Mouse (Mus musculus) G1E (cell line): ENCODE data around the gene Btbd17. TPM values are rescaled to one million over a fixed set of nuclear protein-coding genes. Genes with fewer than 3 reads are reported as not detected.

ENCODE experiments used
- ATAC-seq: 2 replicates; pipeline ENCODE4 v1.8.0; 2016; ENCODE audit warnings: mild to moderate bottlenecking; ENCODE audit not compliant: insufficient number of reproducible peaks, poor library complexity, low FRiP score, severe bottlenecking; ENCODE audit errors: extremely low read depth
- DNase-seq: peaks from one replicate; pipeline ENCODE4 v3.0.0; 2012; ENCODE audit warnings: low spot score
- H3K27me3 ChIP-seq: 2 replicates; pipeline ENCODE4 v1.6.1; 2012; ENCODE audit warnings: mild to moderate bottlenecking, low read length, inconsistent platforms; ENCODE audit not compliant: insufficient read depth
- H3K36me3 ChIP-seq: replicated peaks from 2 replicates; pipeline ENCODE3; 2012; ENCODE audit warnings: mild to moderate bottlenecking, inconsistent platforms
- H3K4me1 ChIP-seq: 2 replicates; pipeline ENCODE4 v1.6.1; 2012; ENCODE audit warnings: low read depth, low read length, inconsistent platforms, mixed read lengths; ENCODE audit not compliant: insufficient read depth
- H3K4me3 ChIP-seq: 2 replicates; pipeline ENCODE4 v1.5.1; 2012; ENCODE audit warnings: low read depth, mild to moderate bottlenecking, inconsistent platforms, low read length, moderate library complexity, mixed read lengths
- H3K9me3 ChIP-seq: replicated peaks from 2 replicates; pipeline ENCODE4 v1.6.1; 2012; ENCODE audit warnings: inconsistent platforms
- CTCF ChIP-seq: IDR thresholded peaks from 2 replicates; pipeline ENCODE4 v1.5.1; 2012; ENCODE audit warnings: low read depth, low read length, inconsistent platforms, mixed read lengths
- GATA1 ChIP-seq: IDR thresholded peaks from 2 replicates; pipeline ENCODE4 v1.6.1; 2012; ENCODE audit warnings: borderline replicate concordance, low read length, inconsistent platforms, mixed read lengths
- GATA2 ChIP-seq: IDR thresholded peaks from 2 replicates; pipeline ENCODE4 v1.6.1; 2012; ENCODE audit warnings: low read depth, low read length, inconsistent platforms, borderline replicate concordance
- POLR2AphosphoS5 ChIP-seq: IDR thresholded peaks from 2 replicates; pipeline ENCODE4 v1.6.1; 2012; ENCODE audit warnings: low read depth, low read length, inconsistent platforms; ENCODE audit not compliant: insufficient replicate concordance
- TAL1 ChIP-seq: conservative IDR thresholded peaks from 2 replicates; pipeline ENCODE4 v1.6.1; 2012; ENCODE audit warnings: low read depth, low read length, inconsistent platforms, mixed read lengths
- polyA plus RNA-seq: library from polyadenylated mRNA; stranded (reverse); fragments of >175 nt; gene quantifications from 2 replicates; pipeline ENCODE4 v1.2.3, GENCODE M21; 2012
- total RNA-seq, 2 experiments: library from RNA; stranded (forward) in 1 of 2; stranded (reverse) in 1 of 2; fragments of 200-1000 nt in 1 of 2; fragments of >200 nt in 1 of 2; fragmentation: Nextera tagmentation in 1 of 2; gene quantifications; 2 replicates each; pipeline ENCODE4 v1.2.3; 2014 to 2017

Btbd17 gene
- total and polyA plus RNA-seq, 3 experiments = 0.11 TPM; not detected in 2

GRCm38 (mm10) chr11:114816934-114817333 lies 21.2 kb upstream of the Btbd17 start:
- TF ChIP-seq CTCF = no peak
- TF ChIP-seq POLR2AphosphoS5 = no peak; the same call in 1 of the 2 replicates
- no peak for TF ChIP-seq TAL1
- TF ChIP-seq GATA1 = no peak
- peak; percentile 17; the same call in 1 of the 2 replicates for TF ChIP-seq GATA2
- H3K4me3 ChIP-seq = peak overlapping the region; percentile 24; the same call in 1 of the 2 replicates
- no peaks in the 10 kb centered on the region for H3K36me3 ChIP-seq
- no peak for ATAC-seq
- no peaks in the 10 kb centered on the region for H3K27me3 ChIP-seq
- no peaks in the 10 kb centered on the region for H3K4me1 ChIP-seq
- DNase-seq = no peak
- peaks cover 69% of the 10 kb centered on the region for H3K9me3 ChIP-seq

DNA sequence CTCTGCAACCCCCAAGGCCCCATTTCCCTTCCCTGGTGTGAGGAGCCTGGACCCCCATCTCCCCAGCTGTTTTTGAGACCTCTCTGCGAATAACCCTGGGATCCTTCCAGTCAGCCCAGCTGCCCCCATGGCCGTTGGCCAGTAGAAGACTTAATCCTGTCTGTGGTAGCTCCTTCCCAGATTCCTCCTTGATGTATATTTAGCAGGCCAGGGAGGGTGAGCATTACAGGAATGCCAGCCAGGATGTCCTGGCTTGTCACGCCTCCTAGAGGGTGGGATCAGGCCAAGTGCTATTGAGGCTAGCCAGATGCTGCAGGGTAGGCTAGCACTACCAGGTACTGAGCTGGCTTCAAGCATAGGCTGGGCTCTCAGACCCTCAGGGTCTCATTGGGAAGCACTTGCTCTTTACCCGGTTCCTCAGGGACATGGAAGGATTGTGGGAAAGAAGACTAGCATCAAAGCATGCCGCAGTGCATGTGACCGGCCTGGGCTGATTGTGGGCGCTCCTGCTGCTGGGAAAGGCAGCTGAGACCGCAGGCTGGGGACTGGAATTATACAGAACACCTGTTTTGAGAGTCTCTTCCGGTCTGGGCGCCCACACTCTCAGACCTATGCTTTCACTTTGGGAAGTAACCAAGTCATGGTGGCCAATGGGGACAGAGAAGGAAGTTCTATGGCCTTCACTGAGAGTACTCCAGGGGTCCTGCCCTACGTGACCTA lies 19.3 kb upstream of the Btbd17 start:
- Histone ChIP-seq H3K4me3 (no peak overlapping the region), H3K36me3 (no peaks in the 10 kb centered on the region), H3K27me3 (no peaks in the 10 kb centered on the region), H3K4me1 (no peaks in the 10 kb centered on the region), H3K9me3 (peaks cover 72% of the 10 kb centered on the region)
- DNase-seq (no peak), ATAC-seq (no peak)
- TF ChIP-seq GATA2 = no peak
- no peak for TF ChIP-seq GATA1
- no peak for TF ChIP-seq TAL1
- TF ChIP-seq POLR2AphosphoS5 = no peak
- TF ChIP-seq CTCF = no peak

DNA sequence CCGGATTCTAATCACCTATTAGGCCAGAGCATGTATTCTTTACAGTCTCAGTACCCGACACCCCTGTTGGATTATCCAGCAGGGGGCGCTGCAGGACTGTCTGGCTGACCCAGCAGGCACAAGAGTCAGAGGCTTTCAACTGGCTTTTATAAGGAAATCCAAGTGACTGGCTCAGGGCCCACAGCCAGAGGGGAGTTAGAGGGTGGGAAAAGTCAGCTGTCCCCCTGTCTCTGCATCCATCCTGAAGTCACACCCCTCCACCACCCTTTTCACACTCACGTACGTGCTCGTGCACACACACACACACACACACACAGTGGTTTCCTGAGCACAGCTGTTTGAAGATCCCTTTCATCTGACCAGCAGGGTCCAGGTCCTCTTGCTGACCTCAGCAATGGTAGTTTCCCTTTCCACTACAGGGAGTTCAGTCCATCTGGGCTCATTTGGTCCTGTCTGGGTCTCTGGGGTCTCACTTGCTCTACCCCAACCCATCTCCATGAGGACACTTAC lies 17.0 kb upstream of the Btbd17 start:
- Histone ChIP-seq H3K27me3 (no peaks in the 10 kb centered on the region), H3K4me3 (no peak overlapping the region), H3K36me3 (no peaks in the 10 kb centered on the region), H3K9me3 (peaks cover 67% of the 10 kb centered on the region), H3K4me1 (no peaks in the 10 kb centered on the region)
- ATAC-seq = no peak
- TF ChIP-seq GATA1 (no peak), GATA2 (no peak), CTCF (no peak), POLR2AphosphoS5 (no peak), TAL1 (no peak)
- no peak for DNase-seq

GRCm38 (mm10) chr11:114810344-114810743 lies 14.6 kb upstream of the Btbd17 start:
- H3K9me3 ChIP-seq = peaks cover 71% of the 10 kb centered on the region
- TF ChIP-seq GATA2 = no peak
- no peak for TF ChIP-seq TAL1
- TF ChIP-seq GATA1 = no peak
- no peak for TF ChIP-seq POLR2AphosphoS5
- TF ChIP-seq CTCF = no peak
- H3K4me3 ChIP-seq = no peak overlapping the region
- no peaks in the 10 kb centered on the region for H3K36me3 ChIP-seq
- DNase-seq = no peak
- no peaks in the 10 kb centered on the region for H3K4me1 ChIP-seq
- no peaks in the 10 kb centered on the region; the same call in 1 of the 2 replicates for H3K27me3 ChIP-seq
- ATAC-seq = no peak

- H3K9me3 ChIP-seq = peaks cover 68% of the 10 kb centered on the region
- no peaks in the 10 kb centered on the region for H3K36me3 ChIP-seq
- ATAC-seq (no peak), DNase-seq (no peak)
- H3K4me3 ChIP-seq = no peak overlapping the region
- TF ChIP-seq GATA2 = no peak
- TF ChIP-seq GATA1 = no peak
- H3K4me1 ChIP-seq = no peaks in the 10 kb centered on the region
- no peaks in the 10 kb centered on the region; the same call in 1 of the 2 replicates for H3K27me3 ChIP-seq
These were observed 13.6 kb upstream of the Btbd17 start for GRCm38 (mm10) chr11:114809371-114809770.

DNA sequence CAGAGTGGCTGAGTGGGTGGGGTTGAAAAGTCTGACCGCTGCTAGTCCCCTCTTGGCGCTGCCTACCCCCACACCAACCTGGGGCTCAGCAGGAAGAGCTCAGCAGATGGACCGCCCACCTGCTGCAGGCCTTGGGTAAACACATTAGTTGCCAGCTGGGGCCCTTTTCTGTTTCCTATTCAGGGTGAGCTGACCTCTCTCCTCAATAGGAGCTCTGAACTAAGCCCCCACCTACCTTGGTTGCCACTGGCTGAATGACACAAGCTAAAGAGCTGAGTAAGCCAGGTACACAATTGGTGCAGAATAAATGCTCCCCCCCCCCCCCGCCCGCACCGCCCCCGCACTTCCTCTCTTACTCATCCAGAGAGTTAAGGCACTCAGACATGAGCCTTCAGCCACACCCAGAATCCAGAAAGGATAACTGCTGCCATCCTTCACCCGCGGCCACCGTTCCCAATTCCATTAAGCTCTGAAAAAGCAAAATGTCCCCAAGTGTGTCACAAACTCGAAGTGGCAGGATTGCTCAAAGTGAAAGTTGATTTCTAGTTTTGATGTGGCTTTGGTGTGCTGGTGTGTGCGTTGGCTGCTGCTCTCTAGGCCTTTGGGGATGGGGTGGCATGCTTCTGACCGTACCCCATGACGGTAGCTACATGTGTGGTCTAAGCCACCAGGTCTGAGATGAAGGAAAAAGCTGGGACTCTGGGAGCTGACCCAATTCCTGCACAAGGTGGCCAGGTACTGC lies 12.1 kb upstream of the Btbd17 start:
- TF ChIP-seq GATA2 (no peak), TAL1 (no peak), POLR2AphosphoS5 (no peak), GATA1 (no peak), CTCF (no peak)
- ATAC-seq (no peak), DNase-seq (no peak)
- H3K27me3 ChIP-seq = no peaks in the 10 kb centered on the region; the same call in 1 of the 2 replicates
- H3K9me3 ChIP-seq = peaks cover 77% of the 10 kb centered on the region
- H3K4me3 ChIP-seq = no peak overlapping the region
- H3K36me3 ChIP-seq = no peaks in the 10 kb centered on the region
- H3K4me1 ChIP-seq = no peaks in the 10 kb centered on the region
